Mouse (Mus musculus) lung, embryonic 14.5 days (tissue): ENCODE measurements around the gene Plpp2. TPM values are rescaled to one million over a fixed set of nuclear protein-coding genes. Genes with fewer than 3 reads are reported as not detected.

Source experiments
- ATAC-seq: fragments of 200-750 bp; cut with Nextera tagmentation; 2 replicates; pipeline ENCODE4 v1.8.0; 2017; ENCODE audit warnings: mild to moderate bottlenecking, moderate TSS enrichment, moderate library complexity; ENCODE audit not compliant: insufficient read depth
- DNase-seq: peaks from one replicate; pipeline ENCODE4 v3.0.0-alpha.2; 2015
- H3K27ac ChIP-seq: fragments of 300-500 bp; sonication (generic); 2 replicates; pipeline ENCODE4 v1.5.1; 2014; ENCODE audit warnings: low read depth, mild to moderate bottlenecking, moderate library complexity
- H3K27me3 ChIP-seq: fragments of 300-500 bp; sonication (generic); 2 replicates; pipeline ENCODE4 v1.6.1; 2014; ENCODE audit warnings: low read length, control low read depth; ENCODE audit not compliant: insufficient read depth
- H3K36me3 ChIP-seq: fragments of 300-500 bp; sonication (generic); 2 replicates; pipeline ENCODE4 v1.6.1; 2014; ENCODE audit warnings: control low read depth; ENCODE audit not compliant: insufficient read depth
- H3K4me1 ChIP-seq: fragments of 300-500 bp; sonication (generic); 2 replicates; pipeline ENCODE4 v1.6.1; 2014; ENCODE audit warnings: antibody characterized with exemption, control low read depth; ENCODE audit not compliant: insufficient read depth
- H3K4me2 ChIP-seq: fragments of 300-500 bp; sonication (generic); 2 replicates; pipeline ENCODE4 v1.6.1; 2014; ENCODE audit warnings: mild to moderate bottlenecking
- H3K4me3 ChIP-seq: fragments of 300-500 bp; sonication (generic); 2 replicates; pipeline ENCODE4 v1.5.1; 2014; ENCODE audit warnings: low read depth, low read length
- H3K9ac ChIP-seq: fragments of 300-500 bp; sonication (generic); 2 replicates; pipeline ENCODE4 v1.6.1; 2014
- H3K9me3 ChIP-seq: fragments of 300-500 bp; sonication (generic); 2 replicates; pipeline ENCODE4 v1.6.1; 2016; ENCODE audit warnings: low read depth, low read length, control low read depth
- CTCF ChIP-seq: IDR thresholded peaks from 2 replicates; pipeline ENCODE4 v1.5.1; 2016; ENCODE audit warnings: antibody characterized with exemption, low read depth
- WGBS: fragments of 180-500 bp; shearing (Covaris S2); extraction: QIAGEN DNeasy Blood & Tissue Kit; methylation state at CpG from one replicate; pipeline ENCODE4 v1.1.7; 2014; 5-methylcytosine and 5-hydroxymethylcytosine counted together
- polyA plus RNA-seq: library from polyadenylated mRNA; unstranded; fragments of >200 nt; fragmentation: Nextera tagmentation; extraction: Ambion mirVana; gene quantifications from 2 replicates; pipeline ENCODE4 v1.2.1, GENCODE M21; 2014

Gene Plpp2
- polyA plus RNA-seq: 34.9 and 37.1 TPM in 2 replicates

DNA sequence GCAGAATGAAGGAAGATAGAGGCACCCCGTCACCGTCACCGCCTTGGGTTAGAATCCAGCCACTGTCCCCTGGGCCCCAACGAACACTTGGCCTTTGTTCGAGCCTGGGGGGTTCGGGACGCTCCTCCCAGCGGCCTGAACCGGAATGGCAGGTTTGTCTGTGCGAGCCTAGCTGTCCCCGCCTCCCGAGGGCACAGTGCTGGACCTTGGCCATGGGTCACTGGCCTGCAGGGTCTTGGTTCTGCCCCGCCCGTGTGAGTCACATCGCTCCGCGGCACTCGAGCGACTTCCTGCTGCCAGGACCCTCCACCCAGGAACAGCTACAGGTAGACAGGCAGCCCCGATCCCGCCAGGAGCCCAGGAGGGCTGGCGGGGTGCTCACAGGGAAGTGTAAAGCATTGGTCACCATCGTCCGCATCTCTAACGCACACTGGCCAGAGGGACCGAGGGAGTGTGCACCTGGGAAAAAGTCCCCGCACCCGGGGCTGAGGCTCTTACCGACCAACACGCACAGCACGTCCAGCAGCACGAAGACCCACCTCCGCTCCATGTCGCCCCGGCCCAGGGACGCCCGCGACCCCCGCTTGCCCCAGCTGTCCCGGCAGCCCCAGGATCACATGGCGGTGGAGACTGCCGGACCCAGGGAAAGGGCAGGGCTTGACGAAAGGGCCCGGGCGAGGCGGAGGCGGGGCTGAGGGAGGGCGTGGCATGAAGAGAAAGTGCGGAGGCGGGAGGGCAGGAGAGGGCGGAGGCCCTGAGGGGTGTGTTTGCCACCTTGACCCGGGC is at the start of gene Plpp2:
Plpp2 (minus strand) TSS at position 671 of the 786 bp plus-strand sequence.
- peak; percentile 76 for TF ChIP-seq CTCF

GRCm38 (mm10) chr10:79581501-79581900 is 47.9 kb upstream of the Plpp2 start:
- 77% methylated on average over 8 of the region's 8 CpGs for WGBS
- DNase-seq (no peak), ATAC-seq (no peak)
- Histone ChIP-seq H3K9ac (no peak overlapping the region), H3K4me3 (no peak overlapping the region), H3K36me3 (no peaks in the 10 kb centered on the region), H3K27ac (no peak overlapping the region), H3K4me1 (no peaks in the 10 kb centered on the region), H3K4me2 (no peak overlapping the region), H3K9me3 (no peaks in the 10 kb centered on the region), H3K27me3 (no peaks in the 10 kb centered on the region)
- TF ChIP-seq CTCF: no peak

More for the DNA sequence above, at the start of gene Plpp2:
- no peaks in the 10 kb centered on the region for H3K27me3 ChIP-seq
- H3K4me3 ChIP-seq: peak within 1 kb of the TSS; percentile 65
- peaks cover 19% of the 10 kb centered on the region; the same call in 1 of the 2 replicates for H3K36me3 ChIP-seq
- WGBS: under 1% methylated on average over 52 of the region's 52 CpGs
- peak within 1 kb of the TSS; percentile 74 for H3K27ac ChIP-seq
- peak; percentile 79 for ATAC-seq
- peak; percentile 85 for DNase-seq
- peak within 1 kb of the TSS; percentile 68 for H3K9ac ChIP-seq
- H3K4me2 ChIP-seq: peak within 1 kb of the TSS; percentile 97
- H3K9me3 ChIP-seq: no peaks in the 10 kb centered on the region
- H3K4me1 ChIP-seq: no peaks in the 10 kb centered on the region

- TF ChIP-seq CTCF: peak; percentile 60
- H3K27me3 ChIP-seq: no peaks in the 10 kb centered on the region
- WGBS: 39% methylated on average over 6 of the region's 6 CpGs
These were observed 47.2 kb upstream of the Plpp2 start for GRCm38 (mm10) chr10:79580811-79581210.

DNA sequence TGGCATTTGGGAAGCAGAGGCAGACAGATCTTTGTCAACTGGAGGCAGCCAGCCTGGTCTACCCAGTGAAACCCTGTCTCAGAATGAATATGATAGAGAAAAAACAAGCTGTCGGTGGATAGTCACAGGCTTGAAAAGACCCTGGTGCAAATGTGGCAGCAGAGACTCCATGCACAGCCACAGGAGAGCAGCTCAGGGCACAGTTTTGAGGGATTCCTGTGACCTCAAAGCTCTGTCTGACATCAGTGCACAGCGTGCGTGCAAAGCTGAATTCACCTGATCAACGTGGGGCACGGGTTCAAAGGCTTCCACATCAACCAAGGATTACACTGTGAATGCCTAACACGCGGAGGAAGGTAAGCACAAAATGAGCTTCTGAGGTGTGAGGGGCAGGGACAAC is 46.8 kb upstream of the Plpp2 start:
- H3K27me3 ChIP-seq: no peaks in the 10 kb centered on the region
- H3K4me1 ChIP-seq: no peaks in the 10 kb centered on the region
- no peak for TF ChIP-seq CTCF
- ATAC-seq: no peak
- 70% methylated on average over 7 of the region's 7 CpGs for WGBS
- no peak overlapping the region for H3K4me2 ChIP-seq
- H3K9me3 ChIP-seq: no peaks in the 10 kb centered on the region
- no peak overlapping the region for H3K4me3 ChIP-seq
- no peak overlapping the region for H3K27ac ChIP-seq
- DNase-seq: no peak
- no peak overlapping the region for H3K9ac ChIP-seq
- H3K36me3 ChIP-seq: no peaks in the 10 kb centered on the region

More at GRCm38 (mm10) chr10:79580811-79581210, 47.2 kb upstream of the Plpp2 start:
- ATAC-seq (no peak), DNase-seq (peak; percentile 72)
- Histone ChIP-seq H3K4me2 (no peak overlapping the region), H3K9ac (no peak overlapping the region), H3K4me1 (no peaks in the 10 kb centered on the region), H3K9me3 (no peaks in the 10 kb centered on the region), H3K27ac (no peak overlapping the region), H3K4me3 (no peak overlapping the region), H3K36me3 (no peaks in the 10 kb centered on the region)

DNA sequence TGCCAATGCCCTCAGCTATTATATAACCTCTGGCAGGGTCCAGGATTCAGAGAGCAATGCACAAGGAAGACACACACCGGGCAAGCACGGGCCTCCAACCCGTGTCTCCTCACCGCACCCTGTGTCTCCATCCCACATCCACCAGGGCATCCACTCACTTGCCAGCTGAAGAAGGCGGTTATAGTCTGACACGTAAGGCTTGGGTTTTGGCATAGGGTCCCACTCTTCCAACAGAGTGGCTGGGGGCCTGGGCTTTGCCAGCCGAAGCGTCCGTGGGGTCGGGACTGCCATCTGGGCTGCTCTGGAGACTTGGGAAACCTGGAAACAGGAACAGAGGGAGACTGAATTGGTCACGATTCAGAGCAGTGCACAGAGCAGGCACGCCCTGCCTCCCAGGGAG is 46.2 kb upstream of the Plpp2 start:
- ATAC-seq (no peak), DNase-seq (no peak)
- H3K4me3 ChIP-seq: no peak overlapping the region
- no peak for TF ChIP-seq CTCF
- no peaks in the 10 kb centered on the region for H3K36me3 ChIP-seq
- no peaks in the 10 kb centered on the region for H3K4me1 ChIP-seq
- 71% methylated on average over 12 of the region's 12 CpGs for WGBS
- no peak overlapping the region for H3K9ac ChIP-seq
- H3K9me3 ChIP-seq: no peaks in the 10 kb centered on the region
- H3K27ac ChIP-seq: no peak overlapping the region
- H3K27me3 ChIP-seq: no peaks in the 10 kb centered on the region
- H3K4me2 ChIP-seq: no peak overlapping the region

DNA sequence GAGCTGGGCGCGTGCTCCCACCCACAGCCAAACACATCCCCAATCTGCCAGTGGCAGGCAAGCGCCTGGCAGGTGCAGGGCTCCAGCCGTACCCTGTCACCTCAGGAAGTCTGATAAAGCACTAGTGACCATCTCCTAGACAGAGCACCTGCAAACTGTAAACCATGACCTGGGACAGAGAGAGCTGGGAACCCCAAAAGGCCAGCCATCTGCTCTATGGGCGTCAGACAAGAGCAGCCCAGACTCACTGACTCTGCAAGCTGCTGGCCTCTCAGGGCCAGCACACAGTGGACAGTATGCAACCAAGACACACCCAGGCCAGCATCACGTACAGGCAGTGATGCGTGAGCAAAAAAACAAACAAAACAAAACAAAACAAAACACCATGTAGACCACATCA is 45.3 kb upstream of the Plpp2 start:
- Histone ChIP-seq H3K36me3 (no peaks in the 10 kb centered on the region), H3K4me2 (no peak overlapping the region), H3K9me3 (no peaks in the 10 kb centered on the region), H3K4me3 (no peak overlapping the region), H3K9ac (no peak overlapping the region), H3K27me3 (no peaks in the 10 kb centered on the region), H3K4me1 (no peaks in the 10 kb centered on the region), H3K27ac (no peak overlapping the region)
- no peak for ATAC-seq
- no peak for DNase-seq
- no peak for TF ChIP-seq CTCF
- WGBS: 65% methylated on average over 7 of the region's 7 CpGs

DNA sequence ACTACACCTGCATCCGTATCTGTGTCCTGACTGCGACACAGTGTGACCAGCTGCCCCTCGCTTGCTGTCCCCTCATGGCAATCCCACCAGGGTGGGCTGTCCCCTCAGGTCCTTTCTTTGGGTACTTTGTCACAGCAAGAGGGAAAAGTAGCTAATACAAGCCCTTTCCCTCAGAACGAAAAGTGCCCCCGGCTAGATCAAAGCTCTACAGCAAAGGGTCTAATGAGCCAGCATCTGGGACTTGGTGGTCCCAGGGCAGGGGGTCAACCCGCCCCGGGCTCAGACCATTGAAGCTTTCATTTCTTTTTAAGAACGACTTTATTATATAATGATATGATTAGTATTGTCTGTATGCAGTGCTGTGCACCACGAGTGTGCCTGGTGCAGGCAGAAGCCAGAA is 44.7 kb upstream of the Plpp2 start:
- 70% methylated on average over 9 of the region's 9 CpGs for WGBS
- Histone ChIP-seq H3K9me3 (no peaks in the 10 kb centered on the region), H3K4me1 (no peaks in the 10 kb centered on the region), H3K27me3 (no peaks in the 10 kb centered on the region), H3K4me2 (no peak overlapping the region), H3K36me3 (no peaks in the 10 kb centered on the region), H3K9ac (no peak overlapping the region), H3K4me3 (no peak overlapping the region), H3K27ac (no peak overlapping the region)
- no peak for TF ChIP-seq CTCF
- ATAC-seq (no peak), DNase-seq (no peak)
